Mouse (Mus musculus): ENCODE data around the gene Htr1f. TPM values are rescaled to one million over a fixed set of nuclear protein-coding genes. Genes with fewer than 3 reads are reported as not detected.
"Not testable (repeated sequence)": the region's sequence is repeated elsewhere in the genome, so short reads cannot be mapped to it uniquely, and the experiment has no call there.

Gene Htr1f
- polyA plus RNA-seq, 1 experiment from 2014 or later: not detected

DNA sequence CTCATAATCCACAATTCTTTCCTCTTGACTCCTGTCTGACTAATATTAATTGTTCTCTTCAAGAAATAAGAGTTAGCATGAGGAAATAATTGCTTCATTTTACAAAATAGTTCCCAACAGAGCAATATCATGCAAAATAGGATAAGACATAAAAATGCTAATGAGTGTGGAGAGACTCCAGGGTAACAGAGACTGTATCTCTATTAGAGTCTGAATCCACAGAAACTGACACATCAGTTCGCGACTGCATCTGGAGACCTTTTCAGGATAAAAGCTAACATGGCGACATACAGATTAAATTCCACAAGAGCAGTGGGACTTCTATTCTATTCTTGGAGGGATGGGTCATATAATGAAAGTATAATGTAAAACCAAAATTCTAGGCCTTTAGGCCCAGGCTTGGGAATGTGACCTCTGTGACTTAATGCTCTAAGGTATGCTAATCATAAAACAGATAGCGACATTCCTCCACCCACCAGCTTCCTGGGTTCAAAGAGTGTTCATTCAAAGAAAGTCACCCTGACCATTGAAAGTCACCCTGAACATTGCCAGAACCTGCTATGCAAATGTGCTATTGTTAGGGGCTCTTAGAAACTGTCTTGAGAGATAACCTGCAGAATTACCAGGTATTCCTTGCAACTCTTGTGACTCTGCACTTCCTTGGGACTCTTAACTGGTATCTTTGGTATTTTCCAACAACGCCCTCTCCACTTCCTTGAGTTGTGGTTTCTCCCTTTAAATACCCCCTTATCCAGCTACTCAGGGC lies 67.8 kb downstream of the Htr1f start:
- not testable (repeated sequence) for H3K4me1 ChIP-seq (ENCODE audit: control insufficient read depth, insufficient read depth, low read length); H3K9ac ChIP-seq (ENCODE audit: low read length); H3K36me3 ChIP-seq (ENCODE audit: control insufficient read depth, insufficient read depth, low read length); H3K4me2 ChIP-seq (ENCODE audit: low read depth, low read length); H3K27ac ChIP-seq (ENCODE audit: low read length); ATAC-seq (ENCODE audit: insufficient read depth, low FRiP score); H3K4me3 ChIP-seq (replicated peaks; ENCODE audit: low read length); H3K9me3 ChIP-seq (replicated peaks; ENCODE audit: control insufficient read depth, low read length); H3K27me3 ChIP-seq (ENCODE audit: control insufficient read depth, insufficient read depth, low read length)
- WGBS: 94% methylated on average over 5 of the region's 5 CpGs

DNA sequence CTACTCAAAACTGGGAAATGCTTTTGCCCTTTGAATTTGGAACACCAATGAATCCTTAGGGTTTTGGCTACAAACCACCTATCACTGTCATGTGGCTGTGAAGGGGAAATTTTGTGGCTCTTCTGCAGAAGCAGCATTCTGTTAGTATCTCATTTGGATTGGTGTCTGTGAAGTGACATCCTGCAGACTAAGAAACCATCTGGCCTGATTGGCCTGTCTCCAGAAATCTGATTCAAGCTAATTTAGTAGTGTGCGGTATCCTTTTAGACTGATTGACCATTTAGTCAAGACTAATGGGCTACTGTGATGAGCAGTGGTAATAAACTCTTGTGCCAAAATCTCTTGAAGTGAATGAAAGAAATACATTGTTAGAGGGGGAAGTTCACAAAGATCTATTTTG lies 76.0 kb downstream of the Htr1f start:
- no peaks in the 10 kb centered on the region for H3K9me3 ChIP-seq (replicated peaks; ENCODE audit: control insufficient read depth, low read length)
- H3K4me3 ChIP-seq (replicated peaks; ENCODE audit: low read length): no peak overlapping the region
- ATAC-seq (ENCODE audit: insufficient read depth, low FRiP score): no peak; the same call in 1 of the 2 replicates
- no peaks in the 10 kb centered on the region for H3K4me1 ChIP-seq (ENCODE audit: control insufficient read depth, insufficient read depth, low read length)
- WGBS: 64% methylated on average over 1 of the region's 1 CpGs
- no peak overlapping the region for H3K27ac ChIP-seq (ENCODE audit: low read length)
- no peak overlapping the region for H3K4me2 ChIP-seq (ENCODE audit: low read depth, low read length)
- H3K36me3 ChIP-seq (ENCODE audit: control insufficient read depth, insufficient read depth, low read length): no peaks in the 10 kb centered on the region
- H3K9ac ChIP-seq (ENCODE audit: low read length): no peak overlapping the region
- no peaks in the 10 kb centered on the region for H3K27me3 ChIP-seq (ENCODE audit: control insufficient read depth, insufficient read depth, low read length)

DNA sequence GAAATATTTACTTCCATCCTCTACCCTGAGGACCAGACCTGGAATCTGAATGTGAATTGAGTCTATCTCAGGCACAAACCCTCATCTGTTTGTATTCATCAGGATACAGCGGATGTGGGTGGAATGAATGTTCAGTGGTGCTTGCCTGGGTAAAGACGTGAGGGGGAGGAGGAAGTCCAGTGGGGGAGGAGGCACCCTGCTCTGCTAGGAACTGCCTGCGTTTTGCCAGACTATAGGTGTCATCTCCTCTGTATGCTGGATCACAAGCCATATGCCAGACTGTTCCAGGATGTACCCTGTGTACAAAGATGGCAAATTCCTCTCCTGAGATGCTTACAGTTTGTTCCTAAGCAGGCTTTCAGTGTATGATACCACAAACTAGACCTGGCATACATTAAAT lies 83.3 kb downstream of the Htr1f start:
- H3K27me3 ChIP-seq (ENCODE audit: control insufficient read depth, insufficient read depth, low read length): no peaks in the 10 kb centered on the region
- no peak overlapping the region for H3K4me3 ChIP-seq (replicated peaks; ENCODE audit: low read length)
- no peak overlapping the region for H3K27ac ChIP-seq (ENCODE audit: low read length)
- WGBS: 71% methylated on average over 3 of the region's 3 CpGs
- H3K4me2 ChIP-seq (ENCODE audit: low read depth, low read length): no peak overlapping the region
- no peak for ATAC-seq (ENCODE audit: insufficient read depth, low FRiP score)
- no peaks in the 10 kb centered on the region for H3K36me3 ChIP-seq (ENCODE audit: control insufficient read depth, insufficient read depth, low read length)
- no peaks in the 10 kb centered on the region for H3K4me1 ChIP-seq (ENCODE audit: control insufficient read depth, insufficient read depth, low read length)
- no peaks in the 10 kb centered on the region for H3K9me3 ChIP-seq (replicated peaks; ENCODE audit: control insufficient read depth, low read length)
- no peak overlapping the region for H3K9ac ChIP-seq (ENCODE audit: low read length)

DNA sequence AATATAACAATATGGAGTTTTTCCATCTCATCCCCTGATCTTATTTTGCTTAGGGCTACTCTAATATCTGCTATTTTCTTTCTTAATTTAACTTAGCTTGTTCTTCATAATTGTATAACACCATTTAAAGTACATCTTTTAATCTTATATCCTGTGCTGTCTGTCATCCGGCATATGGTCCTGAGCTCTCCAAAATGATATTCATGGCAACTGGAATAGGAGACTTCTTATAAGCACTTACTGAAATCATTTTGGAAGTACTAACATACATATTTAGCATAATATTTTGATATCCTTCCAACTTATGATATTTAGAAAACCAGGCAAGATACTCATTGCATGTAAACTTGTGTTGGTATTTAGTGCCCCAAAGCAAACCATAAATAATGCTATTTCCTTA lies 86.9 kb downstream of the Htr1f start:
- ATAC-seq (ENCODE audit: insufficient read depth, low FRiP score): no peak
- H3K27ac ChIP-seq (ENCODE audit: low read length): no peak overlapping the region
- 98% methylated on average over 1 of the region's 1 CpGs for WGBS

DNA sequence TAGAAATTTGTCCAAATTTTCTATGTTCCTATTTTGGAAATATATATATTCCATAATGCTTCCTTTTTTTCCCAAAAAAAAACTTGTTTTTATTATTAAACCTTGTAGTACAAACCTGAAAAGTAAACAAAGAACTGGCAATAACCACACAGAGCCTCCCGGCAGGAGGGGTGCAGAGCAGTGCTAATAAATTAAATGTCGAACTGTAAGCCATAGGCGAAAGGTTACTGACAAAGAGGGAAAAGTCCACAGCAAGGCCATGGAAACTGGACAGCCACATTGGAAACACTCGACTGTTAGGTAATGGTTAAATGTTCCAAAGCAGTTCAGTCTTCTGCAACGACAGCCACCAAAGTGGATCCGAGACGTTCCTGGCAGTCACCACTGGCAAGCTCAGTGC lies 87.5 kb downstream of the Htr1f start:
- no peak overlapping the region for H3K27ac ChIP-seq (ENCODE audit: low read length)
- WGBS: 40% methylated on average over 7 of the region's 7 CpGs
- H3K27me3 ChIP-seq (ENCODE audit: control insufficient read depth, insufficient read depth, low read length): no peaks in the 10 kb centered on the region
- no peaks in the 10 kb centered on the region for H3K9me3 ChIP-seq (replicated peaks; ENCODE audit: control insufficient read depth, low read length)
- no peak overlapping the region for H3K4me2 ChIP-seq (ENCODE audit: low read depth, low read length)
- no peak for ATAC-seq (ENCODE audit: insufficient read depth, low FRiP score)
- H3K4me3 ChIP-seq (replicated peaks; ENCODE audit: low read length): no peak overlapping the region
- H3K36me3 ChIP-seq (ENCODE audit: control insufficient read depth, insufficient read depth, low read length): no peaks in the 10 kb centered on the region
- H3K9ac ChIP-seq (ENCODE audit: low read length): no peak overlapping the region
- H3K4me1 ChIP-seq (ENCODE audit: control insufficient read depth, insufficient read depth, low read length): no peaks in the 10 kb centered on the region

More for the DNA sequence above, 86.9 kb downstream of the Htr1f start:
- H3K36me3 ChIP-seq (ENCODE audit: control insufficient read depth, insufficient read depth, low read length): no peaks in the 10 kb centered on the region
- no peaks in the 10 kb centered on the region for H3K9me3 ChIP-seq (replicated peaks; ENCODE audit: control insufficient read depth, low read length)
- H3K4me2 ChIP-seq (ENCODE audit: low read depth, low read length): no peak overlapping the region
- no peak overlapping the region for H3K4me3 ChIP-seq (replicated peaks; ENCODE audit: low read length)
- no peak overlapping the region for H3K9ac ChIP-seq (ENCODE audit: low read length)
- H3K4me1 ChIP-seq (ENCODE audit: control insufficient read depth, insufficient read depth, low read length): no peaks in the 10 kb centered on the region
- no peaks in the 10 kb centered on the region for H3K27me3 ChIP-seq (ENCODE audit: control insufficient read depth, insufficient read depth, low read length)

DNA sequence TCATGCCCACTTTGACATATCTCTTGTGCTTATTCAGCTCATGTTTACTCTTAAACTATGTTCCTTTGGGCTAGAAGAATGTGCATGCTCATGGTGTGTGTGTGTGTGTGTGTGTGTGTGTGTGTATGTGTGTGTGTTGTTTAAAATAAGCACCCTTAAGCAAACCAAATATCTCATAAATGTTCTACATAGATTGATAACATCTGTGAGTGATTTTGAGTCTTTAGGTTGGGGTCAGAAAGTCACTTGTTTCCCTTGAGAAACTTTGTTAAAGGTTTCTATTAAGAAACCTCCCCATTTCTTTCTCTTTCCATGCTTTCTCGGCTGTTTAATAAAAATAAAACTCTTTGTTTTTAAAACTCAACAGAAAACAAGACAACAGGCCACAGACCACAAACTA lies 88.1 kb downstream of the Htr1f start:
- no peaks in the 10 kb centered on the region for H3K4me1 ChIP-seq (ENCODE audit: control insufficient read depth, insufficient read depth, low read length)
- 26% methylated on average over 1 of the region's 1 CpGs for WGBS
- no peak overlapping the region for H3K27ac ChIP-seq (ENCODE audit: low read length)
- H3K9me3 ChIP-seq (replicated peaks; ENCODE audit: control insufficient read depth, low read length): no peaks in the 10 kb centered on the region
- no peak overlapping the region for H3K4me2 ChIP-seq (ENCODE audit: low read depth, low read length)
- H3K27me3 ChIP-seq (ENCODE audit: control insufficient read depth, insufficient read depth, low read length): no peaks in the 10 kb centered on the region
- no peaks in the 10 kb centered on the region for H3K36me3 ChIP-seq (ENCODE audit: control insufficient read depth, insufficient read depth, low read length)
- no peak for ATAC-seq (ENCODE audit: insufficient read depth, low FRiP score)
- no peak overlapping the region for H3K4me3 ChIP-seq (replicated peaks; ENCODE audit: low read length)
- no peak overlapping the region for H3K9ac ChIP-seq (ENCODE audit: low read length)

DNA sequence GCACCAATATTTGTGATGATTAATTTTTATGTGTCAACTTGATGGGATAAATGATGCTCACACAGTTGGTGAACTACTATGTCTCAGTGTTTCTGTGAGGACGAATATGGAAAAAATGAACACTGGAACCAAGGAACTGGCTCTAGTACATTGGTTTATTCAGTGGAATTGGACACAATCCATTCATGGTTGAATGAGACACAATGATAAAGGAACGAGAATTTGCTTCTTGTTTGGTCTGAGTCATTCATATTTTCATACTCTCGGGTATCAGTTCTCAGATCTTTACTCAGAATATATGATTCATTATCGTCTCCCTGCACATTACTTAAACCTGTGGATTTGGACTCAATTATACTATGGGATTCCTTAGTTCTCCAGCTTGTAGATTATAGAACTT lies 90.4 kb downstream of the Htr1f start:
- ATAC-seq (ENCODE audit: insufficient read depth, low FRiP score): no peak
- 69% methylated on average over 4 of the region's 4 CpGs for WGBS
- Histone ChIP-seq H3K4me3 (replicated peaks; ENCODE audit: low read length) (no peak overlapping the region), H3K27ac (ENCODE audit: low read length) (no peak overlapping the region), H3K27me3 (ENCODE audit: control insufficient read depth, insufficient read depth, low read length) (no peaks in the 10 kb centered on the region), H3K9me3 (replicated peaks; ENCODE audit: control insufficient read depth, low read length) (no peaks in the 10 kb centered on the region), H3K36me3 (ENCODE audit: control insufficient read depth, insufficient read depth, low read length) (no peaks in the 10 kb centered on the region), H3K9ac (ENCODE audit: low read length) (no peak overlapping the region), H3K4me1 (ENCODE audit: control insufficient read depth, insufficient read depth, low read length) (no peaks in the 10 kb centered on the region), H3K4me2 (ENCODE audit: low read depth, low read length) (no peak overlapping the region)

DNA sequence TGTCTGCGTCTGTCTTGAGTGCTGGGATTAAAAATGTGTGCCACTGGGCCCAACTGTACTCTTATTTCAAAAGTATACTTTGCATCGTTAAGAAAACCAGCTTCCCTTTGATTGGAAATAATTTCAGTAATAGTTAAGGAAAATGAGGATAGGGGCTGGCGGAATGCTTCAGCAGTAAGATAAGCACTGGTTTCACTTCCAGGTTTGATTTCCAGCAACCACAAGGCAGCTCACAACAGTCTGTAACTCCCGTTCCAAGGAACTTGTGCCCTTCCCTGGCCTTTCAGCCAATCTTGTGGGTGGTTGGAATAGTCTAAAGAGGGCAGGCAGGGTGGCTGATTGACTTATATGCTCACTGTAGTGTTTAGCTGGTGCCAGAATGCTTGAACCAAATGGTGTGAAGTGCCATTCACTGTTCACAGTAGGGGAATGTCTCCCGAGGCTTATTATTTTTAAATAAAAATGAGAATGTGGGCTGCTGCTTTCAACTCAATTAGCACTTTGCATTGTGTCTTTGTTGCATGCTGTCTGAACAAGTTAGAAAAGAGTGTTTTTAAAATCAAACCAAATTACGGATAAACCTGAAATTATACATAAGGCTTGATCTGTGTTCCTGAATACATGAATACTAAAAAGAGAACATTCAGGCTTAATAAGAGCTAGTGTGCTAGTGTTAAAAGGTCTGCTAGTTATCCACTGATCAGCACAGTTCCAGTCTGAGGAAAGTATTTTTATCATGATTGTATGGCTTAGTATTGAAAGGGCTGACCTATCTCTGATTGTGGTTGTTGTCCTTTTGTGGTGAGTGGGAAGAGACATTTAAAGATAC lies 103.4 kb downstream of the Htr1f start:
- no peaks in the 10 kb centered on the region for H3K4me1 ChIP-seq (ENCODE audit: control insufficient read depth, insufficient read depth, low read length)

DNA sequence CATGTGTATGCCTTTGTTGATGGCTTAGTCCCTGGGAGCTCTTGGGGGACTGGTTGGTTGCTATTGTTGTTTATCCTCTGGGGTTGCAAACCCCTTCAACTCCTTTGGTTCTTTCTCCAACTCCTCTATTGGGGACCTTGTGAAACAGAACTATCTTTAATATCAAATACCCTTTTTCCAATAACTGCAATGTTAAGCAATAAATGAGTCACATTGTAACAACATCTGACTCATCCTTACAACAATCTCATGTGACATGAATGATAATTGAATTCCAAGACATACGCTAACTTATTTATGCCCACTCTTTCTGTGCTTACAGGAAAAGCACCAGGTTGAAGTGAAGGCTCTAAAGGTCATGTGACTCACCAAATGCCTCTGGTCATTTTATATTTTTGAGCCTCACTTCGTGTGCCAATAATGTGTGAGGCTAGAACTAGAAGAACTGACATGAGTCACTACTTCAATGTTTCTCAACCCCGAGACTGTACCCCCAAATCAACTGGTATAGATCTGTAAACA lies 116.3 kb downstream of the Htr1f start:
- Histone ChIP-seq H3K27ac (ENCODE audit: low read length) (no peak overlapping the region), H3K27me3 (ENCODE audit: control insufficient read depth, insufficient read depth, low read length) (no peaks in the 10 kb centered on the region), H3K4me3 (replicated peaks; ENCODE audit: low read length) (no peak overlapping the region), H3K36me3 (ENCODE audit: control insufficient read depth, insufficient read depth, low read length) (no peaks in the 10 kb centered on the region), H3K9me3 (replicated peaks; ENCODE audit: control insufficient read depth, low read length) (no peaks in the 10 kb centered on the region), H3K4me2 (ENCODE audit: low read depth, low read length) (no peak overlapping the region), H3K9ac (ENCODE audit: low read length) (no peak overlapping the region), H3K4me1 (ENCODE audit: control insufficient read depth, insufficient read depth, low read length) (no peaks in the 10 kb centered on the region)
- WGBS: 65% methylated on average over 3 of the region's 3 CpGs
- ATAC-seq (ENCODE audit: insufficient read depth, low FRiP score): no peak

More for the DNA sequence above, 103.4 kb downstream of the Htr1f start:
- Histone ChIP-seq H3K4me3 (replicated peaks; ENCODE audit: low read length) (no peak overlapping the region), H3K36me3 (ENCODE audit: control insufficient read depth, insufficient read depth, low read length) (no peaks in the 10 kb centered on the region), H3K4me2 (ENCODE audit: low read depth, low read length) (no peak overlapping the region), H3K9ac (ENCODE audit: low read length) (no peak overlapping the region), H3K9me3 (replicated peaks; ENCODE audit: control insufficient read depth, low read length) (no peaks in the 10 kb centered on the region), H3K27ac (ENCODE audit: low read length) (no peak overlapping the region), H3K27me3 (ENCODE audit: control insufficient read depth, insufficient read depth, low read length) (no peaks in the 10 kb centered on the region)
- ATAC-seq (ENCODE audit: insufficient read depth, low FRiP score): no peak
- 76% methylated on average over 6 of the region's 6 CpGs for WGBS
